Mouse (Mus musculus) CH12.LX (cell line): Measurements from ENCODE around the gene Bmp6. TPM values are rescaled to one million over a fixed set of nuclear protein-coding genes. Genes with fewer than 3 reads are reported as not detected.

Experiments
- DNase-seq: peaks from one replicate; pipeline ENCODE4 v3.0.0-alpha.2; 2013; ENCODE audit errors: extremely low read depth
- H3K27ac ChIP-seq: 2 replicates; pipeline ENCODE4 v1.5.1; 2012; ENCODE audit warnings: low read depth, mild to moderate bottlenecking, control low read depth, moderate library complexity; ENCODE audit not compliant: insufficient read depth
- H3K27me3 ChIP-seq: replicated peaks from 2 replicates; pipeline ENCODE3; 2012; ENCODE audit warnings: inconsistent platforms
- H3K36me3 ChIP-seq, 2 experiments: replicated peaks in 1 of 2; 2 replicates each; pipeline versions ENCODE3 to v1.6.1; 2012; ENCODE audit warnings: inconsistent platforms in 1 of 2, low read length in 1 of 2, mild to moderate bottlenecking in 1 of 2, mixed read lengths in 1 of 2, moderate library complexity in 1 of 2; ENCODE audit not compliant: control insufficient read depth in 1 of 2, insufficient read depth in 1 of 2
- H3K4me1 ChIP-seq, 2 experiments: 2 replicates each; pipeline ENCODE4 v1.6.1; 2012; ENCODE audit warnings: inconsistent platforms in 1 of 2, moderate library complexity in 1 of 2; ENCODE audit not compliant: insufficient read depth in 2 of 2, control insufficient read depth in 1 of 2
- H3K4me2 ChIP-seq: 2 replicates; pipeline ENCODE4 v1.6.1; 2012; ENCODE audit warnings: low read depth, mild to moderate bottlenecking, control low read depth; ENCODE audit not compliant: poor library complexity, insufficient read depth, severe bottlenecking
- H3K4me3 ChIP-seq, 3 experiments: fragments of 150-350 bp in 1 of 3; sonication (generic) in 1 of 3; replicated peaks in 1 of 3; 2 replicates each; pipeline versions ENCODE3 to v1.5.1; 2011 to 2012; ENCODE audit warnings: low read depth in 2 of 3, low read length in 2 of 3, mild to moderate bottlenecking in 2 of 3, moderate library complexity in 2 of 3, control low read depth in 1 of 3, improper control_type of control experiment in 1 of 3, inconsistent platforms in 1 of 3, mixed read lengths in 1 of 3; ENCODE audit not compliant: poor library complexity in 1 of 3
- H3K79me2 ChIP-seq: replicated peaks from 2 replicates; pipeline ENCODE4 v1.6.1; 2012; ENCODE audit warnings: mild to moderate bottlenecking, moderate library complexity; ENCODE audit not compliant: control insufficient read depth, poor library complexity, insufficient read depth, severe bottlenecking; ENCODE audit errors: extremely low read depth
- H3K9ac ChIP-seq: 2 replicates; pipeline ENCODE4 v1.6.1; 2012; ENCODE audit warnings: low read depth, mild to moderate bottlenecking, control low read depth, moderate library complexity; ENCODE audit not compliant: insufficient read depth
- H3K9me3 ChIP-seq: replicated peaks from 2 replicates; pipeline ENCODE3; 2012; ENCODE audit warnings: low read length, inconsistent platforms, mixed read lengths
- CHD1 ChIP-seq: IDR thresholded peaks from 2 replicates; pipeline ENCODE4 v1.6.1; 2012; ENCODE audit warnings: low read depth, low read length, improper control_type of control experiment, inconsistent platforms
- CTCF ChIP-seq, 2 experiments: IDR thresholded peaks in 1 of 2; conservative IDR thresholded peaks in 1 of 2; 2 replicates each; pipeline ENCODE4 v1.5.1; 2011 to 2012; ENCODE audit warnings: low read depth in 2 of 2, low read length in 2 of 2, improper control_type of control experiment in 1 of 2, inconsistent platforms in 1 of 2, mild to moderate bottlenecking in 1 of 2, moderate library complexity in 1 of 2
- E2F4 ChIP-seq: IDR thresholded peaks from 2 replicates; pipeline ENCODE4 v1.6.1; 2011; ENCODE audit warnings: low read depth, low read length, improper control_type of control experiment; ENCODE audit not compliant: insufficient replicate concordance
- EP300 ChIP-seq: IDR thresholded peaks from 2 replicates; pipeline ENCODE4 v1.6.1; 2011; ENCODE audit warnings: low read length, improper control_type of control experiment
- ETS1 ChIP-seq: conservative IDR thresholded peaks from 2 replicates; pipeline ENCODE4 v1.6.1; 2012; ENCODE audit warnings: low read depth, mild to moderate bottlenecking, inconsistent platforms, low read length, improper control_type of control experiment, moderate library complexity
- IRF4 ChIP-seq: IDR thresholded peaks from 2 replicates; pipeline ENCODE4 v1.6.1; 2014; ENCODE audit warnings: low read depth, mild to moderate bottlenecking, inconsistent platforms, low read length, improper control_type of control experiment
- JUN ChIP-seq: IDR thresholded peaks from 2 replicates; pipeline ENCODE4 v1.6.1; 2011; ENCODE audit warnings: low read depth, mild to moderate bottlenecking, low read length, improper control_type of control experiment, moderate library complexity; ENCODE audit not compliant: insufficient read depth
- JUND ChIP-seq: conservative IDR thresholded peaks from 2 replicates; pipeline ENCODE4 v1.6.1; 2011; ENCODE audit warnings: low read depth, low read length, improper control_type of control experiment
- KAT2A ChIP-seq: IDR thresholded peaks from 2 replicates; pipeline ENCODE4 v1.6.1; 2012; ENCODE audit warnings: low read length, improper control_type of control experiment, inconsistent platforms; ENCODE audit not compliant: insufficient replicate concordance
- MAX ChIP-seq: IDR thresholded peaks from 2 replicates; pipeline ENCODE4 v1.6.1; 2011; ENCODE audit warnings: low read length, improper control_type of control experiment
- MAZ ChIP-seq: IDR thresholded peaks from 2 replicates; pipeline ENCODE4 v1.6.1; 2012; ENCODE audit warnings: low read depth, mild to moderate bottlenecking, inconsistent platforms, low read length, improper control_type of control experiment, moderate library complexity
- MEF2A ChIP-seq: IDR thresholded peaks from 2 replicates; pipeline ENCODE4 v1.6.1; 2014; ENCODE audit warnings: low read depth, mild to moderate bottlenecking, inconsistent platforms, low read length, improper control_type of control experiment, borderline replicate concordance
- NELFE ChIP-seq: IDR thresholded peaks from 2 replicates; pipeline ENCODE4 v1.6.1; 2011; ENCODE audit warnings: low read depth, low read length, improper control_type of control experiment
- RAD21 ChIP-seq: IDR thresholded peaks from 2 replicates; pipeline ENCODE4 v1.6.1; 2011; ENCODE audit warnings: low read depth, mild to moderate bottlenecking, low read length, improper control_type of control experiment, moderate library complexity
- SIN3A ChIP-seq: IDR thresholded peaks from 2 replicates; pipeline ENCODE4 v1.6.1; 2012; ENCODE audit warnings: low read length, improper control_type of control experiment, inconsistent platforms
- SMC3 ChIP-seq: IDR thresholded peaks from 2 replicates; pipeline ENCODE4 v1.6.1; 2011; ENCODE audit warnings: low read depth, low read length, improper control_type of control experiment
- TBP ChIP-seq: conservative IDR thresholded peaks from 2 replicates; pipeline ENCODE4 v1.6.1; 2011; ENCODE audit warnings: low read depth, low read length, improper control_type of control experiment
- TCF12 ChIP-seq: IDR thresholded peaks from 2 replicates; pipeline ENCODE4 v1.6.1; 2014; ENCODE audit warnings: low read depth, mild to moderate bottlenecking, inconsistent platforms, low read length, improper control_type of control experiment
- USF1 ChIP-seq: IDR thresholded peaks from 2 replicates; pipeline ENCODE4 v1.6.1; 2014; ENCODE audit warnings: low read depth, mild to moderate bottlenecking, inconsistent platforms, low read length, improper control_type of control experiment
- USF2 ChIP-seq: conservative IDR thresholded peaks from 2 replicates; pipeline ENCODE4 v1.6.1; 2011; ENCODE audit warnings: low read depth, low read length, improper control_type of control experiment
- ZMIZ1 ChIP-seq: IDR thresholded peaks from 2 replicates; pipeline ENCODE4 v1.6.1; 2012; ENCODE audit warnings: low read depth, mild to moderate bottlenecking, inconsistent platforms, low read length, improper control_type of control experiment
- ZNF384 ChIP-seq: IDR thresholded peaks from 2 replicates; pipeline ENCODE4 v1.6.1; 2012; ENCODE audit warnings: low read depth, low read length, improper control_type of control experiment, inconsistent platforms
- dilution Hi-C: fragments of 300-500 bp; cut with MboI; formaldehyde crosslinking; loops from 2 replicates; pipeline ENCODE4 v1.14.3; 2020; ENCODE audit warnings: low sequenced_read_pairs; ENCODE audit not compliant: extremely low pct_unique_long_range_greater_than_20kb, extremely low pct_ligation_motif_present
- in situ Hi-C: fragments of 300-500 bp; cut with MboI; formaldehyde crosslinking; loops from 3 replicates; pipeline ENCODE4 v1.14.3; 2019; ENCODE audit warnings: low sequenced_read_pairs, low pct_ligation_motif_present, low pct_unique_long_range_greater_than_20kb, mixed read lengths
- polyA plus RNA-seq: library from polyadenylated mRNA; unstranded; fragments of >175 nt; gene quantifications from 2 replicates; pipeline ENCODE4 v1.2.1, GENCODE M21; 2012; ENCODE audit warnings: low read depth; ENCODE audit not compliant: insufficient read length
- total RNA-seq, 2 experiments: library from RNA; depleted of rRNA; stranded (reverse); fragments of 300-350 nt in 1 of 2; fragments of >200 nt in 1 of 2; gene quantifications; 2 replicates each; pipeline ENCODE4 v1.2.3; 2012 to 2014

Gene Bmp6
- total and polyA plus RNA-seq, 3 experiments = 0.16 to 3.5 (median 0.77) TPM

DNA sequence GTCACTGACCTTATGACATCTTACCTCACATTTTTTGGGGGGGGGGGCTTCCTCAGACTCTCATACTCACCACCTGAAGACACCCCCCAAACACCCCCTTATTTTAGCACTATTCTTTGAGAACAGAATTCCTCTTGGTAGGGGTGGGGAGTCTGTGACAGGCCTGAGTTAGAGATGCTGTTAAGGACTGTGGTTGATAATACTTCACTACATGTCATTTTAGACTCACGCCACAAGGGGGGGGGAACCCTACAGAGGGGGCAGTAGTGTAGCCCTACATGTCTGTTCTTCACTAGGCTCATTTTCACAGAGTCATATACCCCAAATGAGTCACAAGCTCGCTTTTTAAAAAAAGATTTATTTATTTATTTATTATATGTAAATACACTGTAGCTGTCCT is 1.7 kb upstream of the Bmp6 start:
- Histone ChIP-seq H3K9me3 (peaks cover 38% of the 10 kb centered on the region), H3K27me3 (no peaks in the 10 kb centered on the region), H3K9ac (no peak overlapping the region), H3K36me3 (peaks cover 0 to 7% of the 10 kb centered on the region in 2 experiments), H3K4me3 (no peak overlapping the region), H3K4me2 (no peak overlapping the region), H3K4me1 (peaks cover 4 to 17% of the 10 kb centered on the region in 2 experiments), H3K79me2 (no peaks in the 10 kb centered on the region), H3K27ac (no peak overlapping the region)
- dilution Hi-C loops = no loop called here
- TF ChIP-seq RAD21 = peak; percentile 33
- peak; percentile 12 to 66; a peak in 2 of 4 replicates for TF ChIP-seq CTCF (conservative IDR thresholded peaks at IDR 0.05 in 1 of 2, IDR thresholded peaks at IDR 0.05 in 1 of 2; ENCODE audit: low read depth in 2 of 2, low read length in 2 of 2)
- TF ChIP-seq CHD1 = no peak
- TF ChIP-seq SMC3 = peak; percentile 51
- DNase-seq = peak; percentile 23
- in situ Hi-C loops = loop anchor here (25.0 kb wide), 1 partner anchor 244 kb away; no protein-coding TSS in a partner anchor

DNA sequence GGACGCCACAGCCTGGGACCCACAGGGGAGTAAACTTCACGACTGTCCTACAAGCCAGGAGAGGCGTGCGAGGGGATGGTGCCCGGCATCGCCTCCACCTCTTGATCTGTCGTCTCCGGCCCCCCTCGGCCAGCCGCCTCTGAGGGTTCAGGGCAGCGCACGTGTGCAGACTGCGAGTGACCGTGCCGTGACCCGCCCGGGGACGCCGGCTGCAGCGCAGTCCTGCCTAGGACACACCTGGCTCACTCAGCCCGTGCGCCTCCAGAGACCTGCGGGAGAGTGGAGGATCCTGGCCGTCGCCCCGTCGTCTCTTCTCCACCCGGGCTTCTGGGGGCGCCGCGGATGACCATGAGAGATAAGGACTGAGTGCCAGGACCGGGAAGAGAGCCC is 519 bp downstream of the Bmp6 start:
- Histone ChIP-seq H3K36me3 (peaks cover 0 to 7% of the 10 kb centered on the region in 2 experiments), H3K9me3 (peaks cover 24% of the 10 kb centered on the region), H3K27ac (no peak overlapping the region), H3K27me3 (no peaks in the 10 kb centered on the region), H3K9ac (no peak overlapping the region; the same call in 1 of the 2 replicates), H3K4me1 (peaks cover 7 to 17% of the 10 kb centered on the region in 2 experiments), H3K4me2 (peak overlapping the region; percentile 80), H3K4me3 (peak overlapping the region in 1 of 3 experiments; percentile 58), H3K79me2 (no peaks in the 10 kb centered on the region)
- no peak for DNase-seq
- dilution Hi-C loops = no loop called here
- in situ Hi-C loops = loop anchor here (25.0 kb wide), 1 partner anchor 242 kb away; no protein-coding TSS in a partner anchor
- TF ChIP-seq USF2 = no peak
- no peak for TF ChIP-seq NELFE
- TF ChIP-seq TBP = no peak
- TF ChIP-seq ETS1 = no peak
- TF ChIP-seq KAT2A = no peak
- no peak for TF ChIP-seq MAZ
- TF ChIP-seq ZNF384 = no peak
- no peak for TF ChIP-seq EP300
- TF ChIP-seq MAX = no peak
- TF ChIP-seq TCF12 = no peak
- no peak for TF ChIP-seq IRF4
- TF ChIP-seq SIN3A = no peak
- TF ChIP-seq USF1 = no peak
- TF ChIP-seq SMC3 = no peak
- no peak for TF ChIP-seq RAD21
- TF ChIP-seq JUND = no peak
- no peak for TF ChIP-seq JUN
- TF ChIP-seq E2F4 = no peak
- no peak for TF ChIP-seq ZMIZ1
- TF ChIP-seq MEF2A = no peak
